Comparison of ENCODE assay signal across 8 mouse cellular contexts in genomic region chr6:128438317-128438870, GRCm38 (mm10). TPM values are rescaled to one million over a fixed set of nuclear protein-coding genes. Genes with fewer than 3 reads are reported as not detected.
DNase-seq lines count a peak whose midpoint lies in the region; TF ChIP-seq lines count a peak whose summit lies in the region.

Fkbp4 (minus strand) TSS chr6:128438677.

- DNase-seq in adipocyte (ENCODE audit: low spot score) = peak; percentile 92
- peak; percentile 92 for DNase-seq in gastrocnemius, postnatal 10 days
- DNase-seq in induced T-regulatory cell, adult 2 months (ENCODE audit: low read depth) = peak; percentile 95
- peak; percentile 90 to 93 for DNase-seq in left cerebral cortex, postnatal 14 days (ENCODE audit: low spot score in 2 of 2)
- peak; percentile 93 for DNase-seq in mesoderm, embryonic 11.5 days (ENCODE audit: low read depth, low spot score)
- peak; percentile 87 to 89 for DNase-seq in right cerebral cortex, postnatal 36 days (ENCODE audit: low spot score in 2 of 2)
- DNase-seq in yolk sac, embryonic 10.5 days (ENCODE audit: low spot score) = peak; percentile 93

- peak within 1 kb of the TSS; percentile 88 for H3K4me3 ChIP-seq in cortical plate, adult 2 months (ENCODE audit: insufficient read depth, low read length)

- intact Hi-C loops in left cerebral cortex, postnatal 14 days (cut with DNase I) = no loop called here

- H3K4me1 ChIP-seq in cortical plate, adult 2 months (ENCODE audit: control insufficient read depth, insufficient read depth, low read length) = no peaks in the 10 kb centered on the region; the same call in 1 of the 2 replicates

- H3K27ac ChIP-seq in cortical plate, adult 2 months (ENCODE audit: insufficient read depth, low read length) = peak within 1 kb of the TSS; percentile 79

- TF ChIP-seq CTCF in cortical plate, adult 2 months (IDR thresholded peaks at IDR 0.05; ENCODE audit: extremely low read depth, insufficient read depth, low read length) = no peak

- TF ChIP-seq POLR2A in cortical plate, adult 2 months (IDR thresholded peaks at IDR 0.05; ENCODE audit: extremely low read depth, insufficient read depth, low read length) = peak; percentile 67; the same call in 1 of the 2 replicates

RNA-seq across cellular contexts. Expression of gene Fkbp4, which starts in this region (rescaled TPM):
- polyA plus RNA-seq in cortical plate, adult 2 months (2012; rRNA removed) = 116 and 118 TPM in 2 replicates
- total RNA-seq in gastrocnemius, postnatal 10 days (2021) = 10 to 100 TPM; 88.1 to 90.8 TPM
- total RNA-seq in left cerebral cortex, postnatal 14 days (2021) = 100 to 1,000 TPM; 112 TPM

Comparison
In these comparisons a context has a peak if more than half of its experiments do, and no peak if none do; other contexts are left out.
1. Peak in every context shown above with its lines: DNase-seq, H3K4me3 ChIP-seq and H3K27ac ChIP-seq.